Mouse (Mus musculus) granulocyte monocyte progenitor cell, adult 5-6 weeks (primary cell): Measurements from ENCODE around the gene 2310057J18Rik. TPM values are rescaled to one million over a fixed set of nuclear protein-coding genes. Genes with fewer than 3 reads are reported as not detected.

ENCODE experiments used
- ATAC-seq: replicated peaks from 2 replicates; pipeline ENCODE4 v1.8.0; 2016; ENCODE audit warnings: mild to moderate bottlenecking, moderate TSS enrichment, inconsistent platforms; ENCODE audit not compliant: poor library complexity, severe bottlenecking
- total RNA-seq, 2 experiments: library from RNA; stranded (forward) in 1 of 2; stranded (reverse) in 1 of 2; fragments of 200-712, 200-1000 nt in 1 of 2; fragments of >200 nt in 1 of 2; fragmentation: Nextera tagmentation in 1 of 2; gene quantifications; 2 replicates each; pipeline ENCODE4 v1.2.3; 2014 to 2017

2310057J18Rik gene
- not detected in 2 replicates for total RNA-seq (2014; fragmentation: Nextera tagmentation)
- not detected in 2 replicates for total RNA-seq (2017)

GRCm38 (mm10) chr10:28986203-28986602, at the start of gene 2310057J18Rik:
TSS of gene 2310057J18Rik (minus strand) at chr10:28986303.
- no peak for ATAC-seq

DNA sequence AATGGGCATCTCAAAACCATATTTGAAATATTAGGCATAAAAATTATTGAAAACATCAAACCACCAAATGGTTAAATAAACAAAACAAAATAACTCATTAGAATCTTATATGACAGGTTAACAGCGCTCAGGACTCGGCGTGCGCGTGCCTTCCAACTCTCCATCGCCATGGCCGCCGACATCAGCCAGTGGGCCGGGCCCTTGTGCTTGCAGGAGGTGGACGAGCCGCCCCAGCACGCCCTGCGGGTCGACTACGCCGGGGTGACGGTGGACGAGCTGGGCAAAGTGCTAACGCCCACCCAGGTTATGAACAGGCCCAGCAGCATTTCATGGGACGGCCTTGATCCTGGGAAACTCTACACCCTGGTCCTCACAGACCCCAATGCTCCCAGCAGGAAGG, 43.9 kb upstream of the 2310057J18Rik start:
- ATAC-seq: peak; percentile 89

- no peak for ATAC-seq
Measured at GRCm38 (mm10) chr10:29019496-29020270, 33.6 kb upstream of the 2310057J18Rik start.

DNA sequence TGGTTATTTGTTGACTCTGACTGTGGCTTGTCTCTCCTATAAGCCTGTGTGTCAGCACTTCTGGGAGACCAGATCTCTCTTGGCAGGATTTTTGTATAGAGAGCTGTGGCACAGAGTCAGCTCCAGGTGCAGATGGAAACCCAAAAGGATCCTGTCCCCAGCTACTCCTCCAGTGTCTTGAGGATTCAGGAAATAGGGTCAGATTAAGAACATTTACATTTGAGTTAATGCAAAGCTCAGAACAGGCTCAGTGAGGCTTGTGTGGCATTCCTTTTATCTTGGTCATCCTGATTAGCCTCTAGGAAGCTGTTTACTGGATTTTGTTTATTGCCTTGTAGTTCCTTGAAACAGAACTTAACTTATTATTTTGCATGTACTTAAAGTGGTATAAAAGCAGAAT, 11.7 kb upstream of the 2310057J18Rik start:
- no peak for ATAC-seq

- no peak for ATAC-seq
Measured at GRCm38 (mm10) chr10:28988990-28989389, 2.9 kb upstream of the 2310057J18Rik start.

DNA sequence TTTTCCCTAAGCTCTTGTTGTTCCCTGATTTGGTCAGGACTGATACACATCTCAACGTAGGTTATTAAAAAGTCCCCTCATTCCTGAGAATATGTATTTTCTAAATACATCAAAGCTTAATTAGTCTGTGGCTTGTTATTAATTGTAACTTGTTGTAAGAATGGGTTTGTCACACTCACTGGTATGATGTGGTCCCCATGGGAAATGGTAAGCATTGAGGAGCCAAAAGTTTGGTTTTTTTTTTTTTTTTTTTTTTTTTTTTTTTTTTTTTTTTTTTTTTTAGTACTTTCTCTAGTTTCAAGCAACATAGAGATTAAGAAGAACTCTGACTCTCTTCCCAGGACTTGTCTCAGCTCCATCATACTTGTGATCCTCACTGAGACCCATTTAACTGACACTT, 17.9 kb downstream of the 2310057J18Rik start:
- no peak for ATAC-seq

GRCm38 (mm10) chr10:28955138-28955537, 31.0 kb downstream of the 2310057J18Rik start:
- ATAC-seq: peak; percentile 86

DNA sequence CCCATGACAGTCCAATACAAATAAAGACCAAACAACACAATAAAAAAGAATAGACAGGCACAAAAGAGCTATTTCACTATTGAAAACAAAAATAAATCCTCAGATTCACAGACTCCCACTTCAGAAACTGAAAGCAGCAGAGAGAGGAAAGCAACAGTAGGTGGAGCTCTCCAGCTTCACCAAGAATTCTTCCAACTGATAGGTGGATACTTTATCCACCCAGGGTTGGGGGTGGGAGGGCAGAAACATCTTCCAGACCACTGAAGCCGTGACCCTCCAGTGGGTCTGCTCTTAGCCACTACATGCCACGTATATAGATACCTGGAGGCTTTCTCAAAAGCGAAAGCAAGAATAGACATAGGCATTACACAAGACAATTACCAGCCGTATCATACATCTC, 31.6 kb downstream of the 2310057J18Rik start:
- peak; percentile 17; the same call in 1 of the 2 replicates for ATAC-seq

Other genes with a start within 250 kb of the 2310057J18Rik start
- not detected in 2 replicates for gene Soga3, start 157.5 kb upstream of the 2310057J18Rik start, total RNA-seq (2014; fragmentation: Nextera tagmentation)
- gene Soga3, start 157.5 kb upstream of the 2310057J18Rik start, total RNA-seq (2017): not detected in 2 replicates
- not detected in 2 replicates for gene Gm49353, start 212.7 kb upstream of the 2310057J18Rik start, total RNA-seq (2014; fragmentation: Nextera tagmentation)
- gene Gm49353, start 212.7 kb upstream of the 2310057J18Rik start, total RNA-seq (2017): not detected in 2 replicates
- gene 9330159F19Rik, start 225.3 kb upstream of the 2310057J18Rik start, total RNA-seq (2014; fragmentation: Nextera tagmentation): not detected in 2 replicates
- not detected in 2 replicates for gene 9330159F19Rik, start 225.3 kb upstream of the 2310057J18Rik start, total RNA-seq (2017)